Mouse (Mus musculus): ENCODE measurements around the gene Gm11437. TPM values are rescaled to one million over a fixed set of nuclear protein-coding genes. Genes with fewer than 3 reads are reported as not detected.

The Gm11437 gene
- not detected in 2 replicates for polyA plus RNA-seq (2016; fragmentation: Nextera tagmentation; extraction: Ambion mirVana)

DNA sequence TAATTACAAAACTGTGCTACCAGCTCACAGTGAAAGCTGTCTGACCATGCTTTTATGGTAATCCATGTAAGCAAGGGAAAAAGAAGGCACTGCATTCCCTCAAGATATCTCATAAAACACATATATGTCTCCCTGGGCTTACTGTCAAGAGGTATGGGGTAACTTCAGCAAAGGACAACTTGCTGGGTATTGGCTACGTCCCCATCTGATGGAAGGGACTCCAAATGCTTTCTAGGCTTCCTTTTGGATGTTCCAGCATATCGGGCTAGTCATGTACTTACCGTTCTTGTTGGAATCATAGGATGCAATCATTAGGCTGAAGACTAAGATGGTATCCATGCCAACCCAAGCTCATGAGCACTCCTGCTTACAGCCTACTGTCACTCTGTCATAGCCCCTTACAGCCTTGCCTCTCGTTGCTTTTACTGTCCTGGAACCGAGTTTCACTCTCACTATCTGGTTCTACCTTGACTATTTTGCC lies at the start of gene Gm11437:
Gene Gm11437, minus strand, starts transcription at position 431 of the 481 bp plus-strand sequence.
- Histone ChIP-seq H3K27ac (no peak within 1 kb of the TSS), H3K4me1 (no peaks in the 10 kb centered on the region), H3K4me3 (no peak within 1 kb of the TSS), H3K27me3 (ENCODE audit: low read depth, poor library complexity, severe bottlenecking) (no peaks in the 10 kb centered on the region), H3K36me3 (no peaks in the 10 kb centered on the region), H3K9me3 (replicated peaks) (no peaks in the 10 kb centered on the region)
- WGBS = 88% methylated on average over 5 of the region's 5 CpGs
- no peak for DNase-seq (ENCODE audit: low spot score)

DNA sequence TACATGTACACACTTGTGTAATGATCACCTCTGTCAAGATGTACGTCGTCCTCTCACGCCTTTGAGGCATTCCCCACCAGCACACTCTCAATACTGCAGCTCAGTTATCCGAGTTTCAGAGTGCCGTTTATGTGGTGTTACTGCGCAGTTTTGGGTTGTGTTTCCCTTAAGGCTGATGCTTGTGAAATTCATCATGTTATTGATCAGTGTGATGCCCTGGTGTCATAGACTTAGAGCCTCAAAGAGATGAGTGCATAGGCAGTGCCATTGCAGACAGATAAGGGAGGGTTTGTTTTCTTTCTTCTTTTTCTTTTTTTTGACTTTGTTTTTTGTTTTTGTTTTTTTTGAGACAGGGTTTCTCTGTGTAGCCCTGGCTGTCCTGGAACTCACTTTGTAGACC lies 43.6 kb upstream of the Gm11437 start:
- Histone ChIP-seq H3K27me3 (ENCODE audit: low read depth, poor library complexity, severe bottlenecking) (no peaks in the 10 kb centered on the region), H3K4me1 (no peaks in the 10 kb centered on the region), H3K9me3 (replicated peaks) (no peaks in the 10 kb centered on the region), H3K27ac (no peak overlapping the region), H3K36me3 (peaks cover 20% of the 10 kb centered on the region), H3K4me3 (no peak overlapping the region)
- 95% methylated on average over 6 of the region's 6 CpGs for WGBS
- no peak for DNase-seq (ENCODE audit: low spot score)

DNA sequence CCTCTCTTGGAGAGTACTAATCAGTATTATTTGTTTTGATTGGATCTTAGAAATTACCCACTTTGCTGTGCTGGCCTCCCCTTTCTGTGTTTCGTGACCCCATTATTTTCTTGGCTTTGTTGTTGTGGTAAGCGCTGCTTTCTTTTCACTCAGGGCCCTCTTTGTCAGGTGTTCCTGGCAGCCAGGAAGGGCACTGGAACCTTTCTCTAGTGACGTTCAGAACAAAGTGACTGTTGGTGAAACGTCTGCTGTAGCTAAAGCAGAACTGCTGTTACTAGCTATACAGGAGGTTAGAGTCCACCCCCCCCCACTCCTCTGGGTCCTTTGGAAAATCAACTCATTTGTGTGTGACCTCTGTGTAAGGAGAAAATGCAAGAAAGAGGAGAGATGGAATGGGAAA lies 38.5 kb upstream of the Gm11437 start:
- Histone ChIP-seq H3K4me3 (no peak overlapping the region), H3K9me3 (replicated peaks) (no peaks in the 10 kb centered on the region), H3K36me3 (peaks cover 45% of the 10 kb centered on the region), H3K27me3 (ENCODE audit: low read depth, poor library complexity, severe bottlenecking) (no peaks in the 10 kb centered on the region), H3K4me1 (no peaks in the 10 kb centered on the region), H3K27ac (no peak overlapping the region)
- WGBS = 74% methylated on average over 4 of the region's 4 CpGs
- DNase-seq (ENCODE audit: low spot score) = no peak

DNA sequence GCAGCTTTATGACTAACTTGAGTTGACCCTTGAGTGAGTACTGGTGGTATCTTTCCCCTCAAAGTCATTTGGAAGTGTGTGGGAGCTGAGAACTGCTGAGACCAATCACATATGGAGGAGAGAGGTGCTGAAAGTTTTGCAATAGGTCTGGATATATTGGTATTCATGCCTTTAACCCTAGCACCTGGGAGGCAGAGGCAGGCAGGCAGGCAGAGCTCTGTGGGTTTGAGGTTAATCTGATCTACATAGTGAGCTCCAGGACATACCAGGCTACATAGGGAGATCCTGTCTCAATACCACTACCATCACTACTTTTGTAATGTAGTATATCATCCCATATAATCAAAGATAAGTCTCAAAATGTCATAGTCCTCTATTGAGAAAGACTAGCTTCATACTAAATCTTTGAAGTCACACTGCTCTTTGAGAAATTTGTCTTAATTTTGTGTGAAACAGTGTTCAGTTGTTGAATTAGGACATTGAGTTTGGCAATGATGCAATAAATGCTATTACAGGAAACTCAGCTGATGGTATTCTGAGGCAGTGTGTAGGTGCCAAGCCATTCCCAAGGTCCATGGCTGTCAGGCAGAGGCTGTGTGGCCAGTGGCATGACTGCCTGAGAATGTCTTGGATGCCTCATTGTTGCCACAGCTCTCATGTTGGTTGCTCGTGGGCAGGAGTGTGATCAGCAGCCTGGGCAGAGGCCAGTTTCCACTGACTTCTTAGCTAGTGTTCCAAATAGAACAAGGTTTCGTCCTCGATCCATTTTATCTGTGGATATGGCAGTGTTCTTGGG lies 30.5 kb upstream of the Gm11437 start:
- H3K4me3 ChIP-seq = no peak overlapping the region
- no peaks in the 10 kb centered on the region for H3K9me3 ChIP-seq (replicated peaks)
- 0 out of 2 replicates have a peak, but pooled peaks cover 3% of the 10 kb centered on the region for H3K4me1 ChIP-seq
- peaks cover 33% of the 10 kb centered on the region for H3K36me3 ChIP-seq
- 93% methylated on average over 3 of the region's 3 CpGs for WGBS
- H3K27ac ChIP-seq = no peak overlapping the region
- DNase-seq (ENCODE audit: low spot score) = no peak
- no peaks in the 10 kb centered on the region for H3K27me3 ChIP-seq (ENCODE audit: low read depth, poor library complexity, severe bottlenecking)

DNA sequence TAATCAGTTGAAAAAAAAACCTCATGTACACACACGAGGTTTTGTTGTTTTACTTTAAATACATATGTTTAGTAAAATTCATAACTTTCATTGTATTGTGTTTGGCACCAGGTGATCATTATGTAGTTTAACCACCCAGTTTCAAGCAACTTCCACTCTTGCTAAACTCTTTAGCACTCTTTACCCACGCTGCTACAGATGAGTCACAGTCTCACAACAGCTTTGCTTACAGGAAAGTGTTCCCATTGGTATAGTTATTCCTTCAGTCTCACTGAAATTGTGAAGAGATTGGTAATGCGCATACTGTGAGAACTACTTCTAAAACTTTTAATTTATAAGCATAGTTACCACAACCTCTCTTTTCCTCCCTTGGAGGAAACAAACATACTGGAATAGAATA lies 27.5 kb upstream of the Gm11437 start:
- Histone ChIP-seq H3K4me1 (peaks cover 15% of the 10 kb centered on the region), H3K27me3 (ENCODE audit: low read depth, poor library complexity, severe bottlenecking) (no peaks in the 10 kb centered on the region), H3K27ac (no peak overlapping the region), H3K4me3 (no peak overlapping the region), H3K9me3 (replicated peaks) (no peaks in the 10 kb centered on the region), H3K36me3 (peaks cover 23% of the 10 kb centered on the region)
- WGBS = 95% methylated on average over 3 of the region's 3 CpGs
- no peak for DNase-seq (ENCODE audit: low spot score)

DNA sequence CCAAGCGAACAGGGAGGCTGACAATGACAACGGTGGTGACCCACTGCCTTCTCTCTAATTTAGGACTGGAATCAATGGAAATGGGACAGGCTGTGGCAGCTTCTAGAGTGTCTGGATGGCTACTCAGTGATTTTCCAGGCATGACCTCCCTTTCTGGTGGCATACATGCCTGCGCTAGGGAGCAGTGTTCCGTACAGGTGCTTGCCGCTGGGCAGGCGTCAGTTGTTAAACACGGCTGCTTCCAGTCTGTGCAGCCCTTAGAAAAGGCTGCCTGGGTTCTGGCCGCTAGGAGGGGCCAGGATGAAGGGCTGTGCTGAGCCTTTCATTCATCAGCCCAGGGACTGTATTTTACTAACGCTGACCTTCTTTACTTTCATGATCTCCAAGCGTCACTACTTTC lies 26.0 kb upstream of the Gm11437 start:
- H3K36me3 ChIP-seq = peaks cover 20% of the 10 kb centered on the region
- peaks cover 15% of the 10 kb centered on the region for H3K4me1 ChIP-seq
- no peak overlapping the region for H3K4me3 ChIP-seq
- no peak overlapping the region for H3K27ac ChIP-seq
- no peaks in the 10 kb centered on the region for H3K9me3 ChIP-seq (replicated peaks)
- no peaks in the 10 kb centered on the region for H3K27me3 ChIP-seq (ENCODE audit: low read depth, poor library complexity, severe bottlenecking)
- DNase-seq (ENCODE audit: low spot score) = no peak
- WGBS = 82% methylated on average over 10 of the region's 10 CpGs

DNA sequence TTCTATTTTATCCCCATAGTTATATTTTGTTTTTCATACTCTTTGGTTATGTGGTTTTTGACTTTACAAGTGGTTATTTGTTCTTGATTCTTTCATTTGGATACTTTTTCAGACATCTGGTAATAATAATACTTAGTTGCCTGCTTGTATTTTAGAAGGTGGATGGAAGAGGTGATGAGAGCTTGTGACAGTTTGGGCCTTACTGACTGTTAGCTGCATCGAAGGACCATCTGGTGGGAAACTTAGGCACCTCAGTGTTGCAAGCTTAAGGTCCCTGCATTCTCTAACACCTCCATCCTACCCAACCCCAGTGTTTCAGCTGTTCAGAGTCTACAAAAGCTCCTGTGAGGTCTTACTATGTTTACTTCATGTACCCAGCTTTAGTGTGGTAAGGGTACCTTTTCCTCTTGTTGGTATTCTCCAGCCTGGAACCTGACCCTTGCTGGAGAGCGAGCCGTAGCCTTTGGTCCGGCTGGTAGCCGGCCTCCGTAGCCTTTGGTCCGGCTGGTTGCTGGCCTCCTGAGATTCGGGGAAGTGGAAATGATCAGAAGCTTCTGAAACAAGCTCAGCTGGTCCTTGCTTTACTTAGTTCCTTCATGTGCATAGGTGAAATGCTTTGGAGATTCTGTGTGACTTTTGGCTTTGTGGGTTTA lies 23.4 kb upstream of the Gm11437 start:
- Histone ChIP-seq H3K27me3 (ENCODE audit: low read depth, poor library complexity, severe bottlenecking) (no peaks in the 10 kb centered on the region), H3K27ac (no peak overlapping the region), H3K4me3 (no peak overlapping the region), H3K4me1 (peaks cover 15% of the 10 kb centered on the region), H3K9me3 (replicated peaks) (no peaks in the 10 kb centered on the region), H3K36me3 (peaks cover 5% of the 10 kb centered on the region)
- WGBS = 81% methylated on average over 8 of the region's 8 CpGs
- DNase-seq (ENCODE audit: low spot score) = no peak

DNA sequence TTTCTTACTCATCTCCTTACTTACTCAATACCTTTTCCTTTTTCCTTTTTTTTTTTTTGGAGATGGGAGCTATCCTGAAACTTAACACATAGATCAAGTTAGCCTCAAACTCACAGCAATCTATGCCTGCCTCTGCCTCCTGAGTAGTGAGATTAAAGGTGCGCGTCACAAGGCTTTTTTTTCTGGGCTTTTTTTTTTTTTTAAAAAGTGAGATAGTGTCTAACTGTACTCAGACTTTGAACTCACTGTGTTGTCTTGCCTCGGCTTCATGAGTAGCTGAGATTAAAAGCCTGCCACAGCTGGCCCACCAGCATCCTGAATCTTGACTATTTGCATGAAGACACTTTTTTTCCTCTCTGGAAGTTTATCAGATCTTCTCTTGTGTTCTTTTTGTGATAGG lies 21.3 kb upstream of the Gm11437 start:
- Histone ChIP-seq H3K36me3 (no peaks in the 10 kb centered on the region), H3K9me3 (replicated peaks) (no peaks in the 10 kb centered on the region), H3K27me3 (ENCODE audit: low read depth, poor library complexity, severe bottlenecking) (no peaks in the 10 kb centered on the region), H3K27ac (no peak overlapping the region), H3K4me3 (no peak overlapping the region), H3K4me1 (peaks cover 15% of the 10 kb centered on the region)
- DNase-seq (ENCODE audit: low spot score) = no peak
- WGBS = 90% methylated on average over 3 of the region's 3 CpGs

DNA sequence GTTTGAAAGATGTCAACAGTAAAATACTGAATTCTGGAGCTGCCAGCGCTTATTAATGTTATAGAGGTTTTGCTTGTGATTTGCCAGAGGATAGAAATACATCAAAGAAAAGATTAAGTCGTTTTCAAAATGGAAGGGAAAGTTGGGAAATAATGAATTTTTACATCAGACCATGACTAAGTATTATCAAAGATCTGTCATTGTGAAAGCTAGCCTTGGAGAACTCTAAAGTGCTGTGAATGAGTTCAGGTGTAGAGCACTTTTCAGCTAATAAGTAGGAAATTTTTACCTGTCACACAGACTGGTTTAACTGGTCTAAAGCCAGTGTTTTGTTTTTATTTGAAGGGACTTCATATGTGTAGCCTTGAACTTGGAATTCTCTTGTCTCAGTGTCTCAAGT lies 14.0 kb upstream of the Gm11437 start:
- WGBS = 81% methylated on average over 2 of the region's 2 CpGs
- no peak overlapping the region for H3K27ac ChIP-seq
- H3K9me3 ChIP-seq (replicated peaks) = no peaks in the 10 kb centered on the region
- peak overlapping the region; percentile 74 for H3K4me3 ChIP-seq
- peaks cover 6% of the 10 kb centered on the region; the same call in 1 of the 2 replicates for H3K36me3 ChIP-seq
- DNase-seq (ENCODE audit: low spot score) = no peak
- no peaks in the 10 kb centered on the region for H3K27me3 ChIP-seq (ENCODE audit: low read depth, poor library complexity, severe bottlenecking)
- H3K4me1 ChIP-seq = peaks cover 21% of the 10 kb centered on the region

DNA sequence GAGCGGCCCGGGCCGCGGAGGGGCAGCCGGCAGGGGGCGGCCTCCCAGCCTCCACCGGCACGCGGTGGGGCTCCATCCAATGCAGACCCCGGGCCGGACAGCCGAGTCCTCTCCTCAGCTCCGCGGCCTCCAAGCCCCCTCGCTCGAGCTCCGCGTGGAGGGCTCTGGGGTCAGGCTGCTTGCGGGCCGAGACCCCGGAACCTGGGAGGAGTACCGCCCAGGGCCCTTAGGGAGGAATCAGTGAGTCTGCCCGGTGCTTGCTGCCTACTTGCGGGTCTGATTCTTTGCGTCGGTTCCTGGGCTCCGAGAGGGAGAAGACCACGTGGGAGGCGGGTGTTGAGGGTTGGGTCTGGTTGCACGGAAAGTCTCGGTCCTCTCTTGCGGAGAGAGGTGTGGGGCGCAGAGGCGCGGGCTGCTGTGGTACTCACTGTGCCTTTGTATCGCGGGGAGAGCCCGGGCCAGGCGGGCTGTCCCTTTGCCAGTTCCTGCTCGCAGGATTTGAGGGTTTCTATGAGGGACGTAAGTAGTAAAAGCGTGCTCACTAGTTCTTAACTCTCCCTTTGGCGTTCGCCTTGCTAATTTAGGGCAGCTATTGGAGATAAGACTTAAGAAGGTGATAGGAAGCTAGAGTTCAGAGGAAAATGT lies 12.8 kb upstream of the Gm11437 start:
- Histone ChIP-seq H3K36me3 (peaks cover 6% of the 10 kb centered on the region; the same call in 1 of the 2 replicates), H3K4me1 (peaks cover 21% of the 10 kb centered on the region), H3K27ac (peak overlapping the region; percentile 91), H3K9me3 (replicated peaks) (no peaks in the 10 kb centered on the region), H3K4me3 (peak overlapping the region; percentile 74), H3K27me3 (ENCODE audit: low read depth, poor library complexity, severe bottlenecking) (no peaks in the 10 kb centered on the region)
- WGBS = under 1% methylated on average over 44 of the region's 44 CpGs
- DNase-seq (ENCODE audit: low spot score) = peak; percentile 86

DNA sequence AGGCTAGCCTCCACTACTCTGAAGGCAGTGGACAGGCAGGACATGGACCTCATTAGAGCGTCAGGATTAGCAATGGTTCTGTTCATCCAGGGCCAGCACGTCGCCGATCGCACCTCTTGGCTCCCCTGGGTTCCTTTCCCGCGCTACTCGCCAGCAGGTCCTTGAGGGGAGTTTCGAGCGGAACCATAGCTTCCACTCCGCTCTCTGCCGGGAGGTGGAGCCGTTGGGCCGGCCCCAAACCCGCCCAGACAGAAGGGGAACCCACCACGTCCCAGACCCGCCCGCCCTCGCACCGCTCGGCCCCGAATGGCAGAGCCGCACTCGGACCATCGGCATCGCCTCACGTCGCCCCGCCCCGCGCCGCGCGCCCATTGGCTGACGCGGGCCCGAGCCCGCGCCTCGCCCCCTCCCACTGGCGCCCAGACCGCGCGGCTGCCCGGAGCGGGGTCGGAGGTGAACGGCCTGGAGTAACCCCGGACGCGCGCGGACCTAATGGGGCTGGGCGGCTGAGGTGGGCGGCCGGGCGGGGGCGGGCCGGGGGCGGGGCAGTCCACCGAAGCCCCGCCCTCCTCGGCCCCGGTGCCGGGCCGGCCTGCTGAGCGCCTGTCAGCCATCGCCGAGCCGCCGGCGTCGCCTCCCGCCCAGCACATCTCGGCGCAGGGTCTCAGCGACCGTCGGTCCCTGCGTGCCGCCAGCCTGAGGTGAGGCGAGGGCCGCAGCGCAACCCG lies 12.1 kb upstream of the Gm11437 start:
- H3K27me3 ChIP-seq (ENCODE audit: low read depth, poor library complexity, severe bottlenecking) = no peaks in the 10 kb centered on the region
- H3K4me1 ChIP-seq = peaks cover 21% of the 10 kb centered on the region
- peak; percentile 97 for DNase-seq (ENCODE audit: low spot score)
- H3K9me3 ChIP-seq (replicated peaks) = no peaks in the 10 kb centered on the region
- peak overlapping the region; percentile 91 for H3K27ac ChIP-seq
- H3K4me3 ChIP-seq = peak overlapping the region; percentile 74
- H3K36me3 ChIP-seq = peaks cover 6% of the 10 kb centered on the region; the same call in 1 of the 2 replicates
- under 1% methylated on average over 85 of the region's 85 CpGs for WGBS

DNA sequence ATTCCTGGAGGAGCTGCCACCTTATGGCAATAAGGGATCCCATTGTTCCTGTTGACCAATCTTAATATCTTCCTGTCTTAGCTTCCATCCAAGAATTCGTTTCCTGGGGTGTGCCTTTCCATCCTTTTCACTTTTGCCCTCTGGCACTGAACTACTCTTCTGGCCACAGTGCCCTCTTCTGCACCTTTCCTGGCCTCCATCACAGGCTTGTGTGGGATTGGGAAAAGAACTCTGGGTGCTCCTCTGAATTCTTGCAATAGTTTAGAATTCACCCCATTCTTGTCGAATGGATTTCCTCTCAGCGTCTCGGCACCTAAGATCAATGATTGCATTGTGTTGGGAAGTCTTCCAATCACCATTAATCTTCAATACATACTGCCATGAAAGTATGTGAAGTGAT lies 11.3 kb upstream of the Gm11437 start:
- peak overlapping the region; percentile 74 for H3K4me3 ChIP-seq
- no peaks in the 10 kb centered on the region for H3K9me3 ChIP-seq (replicated peaks)
- no peaks in the 10 kb centered on the region for H3K27me3 ChIP-seq (ENCODE audit: low read depth, poor library complexity, severe bottlenecking)
- 48% methylated on average over 4 of the region's 4 CpGs for WGBS
- H3K27ac ChIP-seq = peak overlapping the region; percentile 91; the same call in 1 of the 2 replicates
- no peak for DNase-seq (ENCODE audit: low spot score)
- H3K36me3 ChIP-seq = peaks cover 6% of the 10 kb centered on the region; the same call in 1 of the 2 replicates
- H3K4me1 ChIP-seq = peaks cover 21% of the 10 kb centered on the region
